Mouse (Mus musculus) heart, adult 2 months (tissue): Measurements from ENCODE around the gene Nsg1. TPM values are rescaled to one million over a fixed set of nuclear protein-coding genes. Genes with fewer than 3 reads are reported as not detected.

Source experiments
- DNase-seq, 2 experiments: peaks; one replicate each; pipeline ENCODE4 v3.0.0; 2021
- H3K27ac ChIP-seq: fragments of 200-600 bp; 2 replicates; pipeline ENCODE4 v1.8.1; 2022
- H3K27me3 ChIP-seq: fragments of 200-500 bp; 2 replicates; pipeline ENCODE4 v1.6.1; 2012; ENCODE audit warnings: mild to moderate bottlenecking, low read length, inconsistent platforms, mixed read lengths; ENCODE audit not compliant: control insufficient read depth, insufficient read depth
- H3K36me3 ChIP-seq: fragments of 200-500 bp; 2 replicates; pipeline ENCODE4 v1.6.1; 2012; ENCODE audit warnings: low read length, inconsistent platforms; ENCODE audit not compliant: control insufficient read depth, insufficient read depth
- H3K4me1 ChIP-seq: fragments of 200-500 bp; 2 replicates; pipeline ENCODE4 v1.6.1; 2011; ENCODE audit warnings: low read length; ENCODE audit not compliant: control insufficient read depth, insufficient read depth
- H3K4me3 ChIP-seq: fragments of 200-600 bp; 2 replicates; pipeline ENCODE4 v1.8.1; 2022
- H3K79me2 ChIP-seq: fragments of 200-500 bp; replicated peaks from 2 replicates; pipeline ENCODE4 v1.6.1; 2012; ENCODE audit warnings: mild to moderate bottlenecking, inconsistent platforms, low read length, moderate library complexity, mixed read lengths; ENCODE audit not compliant: control insufficient read depth, insufficient read depth
- H3K9ac ChIP-seq: fragments of 200-500 bp; 2 replicates; pipeline ENCODE4 v1.6.1; 2012; ENCODE audit warnings: low read depth, mild to moderate bottlenecking, control low read depth, inconsistent platforms, low read length, mixed read lengths
- CTCF ChIP-seq: fragments of 200-600 bp; IDR thresholded peaks from 2 replicates; pipeline ENCODE4 v1.8.1; 2022; ENCODE audit warnings: antibody characterized with exemption, mild to moderate bottlenecking, moderate library complexity
- EP300 ChIP-seq: fragments of 200-500 bp; IDR thresholded peaks from 2 replicates; pipeline ENCODE4 v1.6.1; 2011; ENCODE audit warnings: low read depth, low read length, control low read depth; ENCODE audit not compliant: insufficient read depth
- POLR2A ChIP-seq: fragments of 200-500 bp; IDR thresholded peaks from 2 replicates; pipeline ENCODE4 v1.6.1; 2011; ENCODE audit warnings: mild to moderate bottlenecking, low read depth, low read length, control low read depth; ENCODE audit not compliant: insufficient read depth
- WGBS: fragments of 180-500 bp; shearing (Covaris S2); methylation state at CpG from one replicate; pipeline ENCODE4 v1.1.7; 2018; 5-methylcytosine and 5-hydroxymethylcytosine counted together
- intact Hi-C: fragments of 180-260 bp; cut with DNase I; formaldehyde crosslinking; loops from one replicate; pipeline ENCODE4 v1.15.1; 2025
- polyA plus RNA-seq: library from polyadenylated mRNA; depleted of rRNA; stranded (reverse); fragments of >200 nt; gene quantifications from 2 replicates; pipeline ENCODE4 v1.2.3, GENCODE M21; 2012
- total RNA-seq, 2 experiments: library from RNA; stranded (reverse); gene quantifications; 2 replicates each; pipeline ENCODE4 v1.2.3; 2021

Gene Nsg1
- total and polyA plus RNA-seq, 3 experiments, result 6.8 to 12.5 (median 7.8) TPM

DNA sequence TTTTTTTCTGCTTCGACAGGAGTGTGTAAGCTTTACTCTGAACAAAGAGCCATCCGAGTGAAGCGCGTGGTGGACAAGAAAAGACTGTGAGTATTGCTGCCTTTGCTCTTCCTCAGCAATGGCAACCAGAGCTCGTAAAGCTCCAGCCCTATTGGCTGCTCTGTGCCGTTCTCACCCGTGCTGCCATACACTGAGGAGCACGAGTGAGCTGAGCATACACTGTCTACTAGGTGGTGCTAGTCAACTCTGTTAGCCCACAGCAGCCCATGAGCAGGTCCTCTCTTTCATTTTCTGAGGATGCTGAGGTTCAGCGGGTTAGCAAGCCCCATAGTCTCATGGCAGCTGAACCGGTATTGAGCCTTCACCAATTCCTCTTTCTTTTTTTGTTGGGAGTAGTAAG, 52.9 kb downstream of the Nsg1 start:
- 93% methylated on average over 10 of the region's 10 CpGs for whole genome bisulfite sequencing
- H3K27ac ChIP-seq, result no peak overlapping the region
- H3K4me3 ChIP-seq, result no peak overlapping the region
- no peak overlapping the region for H3K9ac ChIP-seq
- no peaks in the 10 kb centered on the region for H3K36me3 ChIP-seq
- intact Hi-C loops, result no loop called here
- H3K79me2 ChIP-seq, result no peaks in the 10 kb centered on the region
- no peak for TF ChIP-seq CTCF
- TF ChIP-seq EP300, result no peak
- TF ChIP-seq POLR2A, result no peak
- no peaks in the 10 kb centered on the region for H3K27me3 ChIP-seq
- no peak for DNase-seq
- no peaks in the 10 kb centered on the region for H3K4me1 ChIP-seq

DNA sequence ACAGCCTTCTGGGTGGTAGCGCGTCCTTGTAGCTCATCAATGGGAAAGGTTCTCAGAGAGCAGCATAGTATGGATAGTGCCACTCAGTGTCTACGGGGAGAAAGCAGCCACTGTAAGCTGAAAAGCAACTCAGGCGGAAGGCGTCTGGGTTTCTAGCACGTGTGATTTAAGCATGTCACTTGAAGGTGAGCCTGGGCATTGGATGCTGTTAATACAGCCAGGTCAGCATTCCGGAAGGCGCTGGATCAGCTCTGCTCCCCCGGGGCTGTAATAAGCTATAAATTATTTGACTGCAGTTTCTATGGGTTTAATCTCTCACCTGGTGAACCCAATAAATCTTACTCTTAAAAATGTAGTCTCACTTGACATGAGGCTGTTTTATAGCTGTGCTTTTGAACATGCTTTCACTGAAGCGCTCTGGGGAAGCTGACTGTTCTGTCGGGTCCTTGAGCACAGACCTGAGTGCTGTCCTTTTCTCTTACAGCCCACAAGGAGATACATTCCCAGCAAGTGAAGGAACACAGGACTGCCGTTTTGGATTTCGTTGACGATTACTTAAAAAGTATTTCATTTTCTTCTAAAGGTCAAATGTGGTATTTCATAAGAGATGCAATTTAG, 53.5 kb downstream of the Nsg1 start:
- H3K27me3 ChIP-seq, result no peaks in the 10 kb centered on the region
- intact Hi-C loops, result no loop called here
- H3K4me3 ChIP-seq, result no peak overlapping the region
- TF ChIP-seq CTCF, result no peak
- no peak for TF ChIP-seq POLR2A
- TF ChIP-seq EP300, result no peak
- no peak for DNase-seq
- H3K4me1 ChIP-seq, result no peaks in the 10 kb centered on the region
- H3K36me3 ChIP-seq, result no peaks in the 10 kb centered on the region
- no peak overlapping the region for H3K9ac ChIP-seq
- 95% methylated on average over 14 of the region's 14 CpGs for WGBS
- H3K79me2 ChIP-seq, result no peaks in the 10 kb centered on the region
- no peak overlapping the region for H3K27ac ChIP-seq

DNA sequence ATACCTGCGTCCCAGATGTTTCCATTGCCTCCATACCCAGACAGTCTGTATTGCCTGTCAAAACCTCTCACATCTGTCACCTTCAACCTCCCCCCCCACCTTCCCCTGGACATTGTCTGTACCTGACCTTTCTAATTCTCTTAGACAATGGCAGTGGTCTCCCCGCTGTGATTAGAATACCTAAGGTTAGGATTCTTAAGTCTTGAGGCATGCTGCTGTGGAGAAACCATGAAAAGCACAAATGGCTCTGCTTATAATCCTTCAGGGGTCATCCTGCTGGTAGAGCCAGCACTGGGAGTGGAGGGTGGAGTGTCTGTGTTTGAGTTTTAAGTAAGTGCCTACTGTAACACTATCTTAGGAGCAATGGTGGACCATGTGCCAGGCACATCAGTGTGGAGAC, 56.8 kb downstream of the Nsg1 start:
- TF ChIP-seq EP300, result no peak
- TF ChIP-seq POLR2A, result no peak
- no peak for TF ChIP-seq CTCF
- Histone ChIP-seq H3K4me3 (no peak overlapping the region), H3K27ac (no peak overlapping the region), H3K79me2 (no peaks in the 10 kb centered on the region), H3K27me3 (no peaks in the 10 kb centered on the region), H3K36me3 (no peaks in the 10 kb centered on the region), H3K4me1 (no peaks in the 10 kb centered on the region), H3K9ac (no peak overlapping the region)
- 89% methylated on average over 2 of the region's 2 CpGs for WGBS
- intact Hi-C loops, result no loop called here
- DNase-seq, result no peak

DNA sequence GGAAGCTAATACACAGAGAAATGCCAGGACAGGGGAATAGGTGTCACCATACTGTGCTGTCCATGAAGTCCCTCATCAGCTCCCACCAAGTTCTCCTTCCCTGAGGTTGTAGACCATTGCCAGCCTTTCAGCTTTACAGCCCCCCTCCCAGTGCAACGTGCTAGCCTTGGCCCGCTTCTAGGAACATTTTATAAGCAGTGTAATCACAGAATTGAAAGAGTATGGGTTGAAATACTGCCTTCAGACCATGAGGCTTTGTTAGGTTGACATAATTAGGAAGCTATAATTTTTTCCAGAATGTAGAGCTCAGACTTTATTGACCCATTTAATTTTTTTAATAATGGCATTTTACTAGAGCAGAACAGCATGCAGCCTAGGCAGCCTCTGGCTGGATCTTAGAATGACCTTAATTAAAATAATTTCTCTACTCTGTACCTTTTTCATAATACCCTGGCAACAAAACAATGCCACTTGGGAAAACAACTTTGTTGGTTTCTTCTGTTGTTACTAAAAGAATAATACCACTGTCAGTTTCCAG, 60.5 kb downstream of the Nsg1 start:
- Histone ChIP-seq H3K9ac (no peak overlapping the region), H3K27me3 (no peaks in the 10 kb centered on the region), H3K79me2 (no peaks in the 10 kb centered on the region), H3K4me3 (no peak overlapping the region), H3K27ac (no peak overlapping the region), H3K36me3 (no peaks in the 10 kb centered on the region), H3K4me1 (no peaks in the 10 kb centered on the region)
- intact Hi-C loops, result loop anchor here (5.0 kb wide), 1 partner anchor 98 kb away; no protein-coding TSS in a partner anchor
- TF ChIP-seq CTCF (no peak), EP300 (no peak), POLR2A (no peak)
- DNase-seq, result no peak
- WGBS, result 93% methylated on average over 2 of the region's 2 CpGs

DNA sequence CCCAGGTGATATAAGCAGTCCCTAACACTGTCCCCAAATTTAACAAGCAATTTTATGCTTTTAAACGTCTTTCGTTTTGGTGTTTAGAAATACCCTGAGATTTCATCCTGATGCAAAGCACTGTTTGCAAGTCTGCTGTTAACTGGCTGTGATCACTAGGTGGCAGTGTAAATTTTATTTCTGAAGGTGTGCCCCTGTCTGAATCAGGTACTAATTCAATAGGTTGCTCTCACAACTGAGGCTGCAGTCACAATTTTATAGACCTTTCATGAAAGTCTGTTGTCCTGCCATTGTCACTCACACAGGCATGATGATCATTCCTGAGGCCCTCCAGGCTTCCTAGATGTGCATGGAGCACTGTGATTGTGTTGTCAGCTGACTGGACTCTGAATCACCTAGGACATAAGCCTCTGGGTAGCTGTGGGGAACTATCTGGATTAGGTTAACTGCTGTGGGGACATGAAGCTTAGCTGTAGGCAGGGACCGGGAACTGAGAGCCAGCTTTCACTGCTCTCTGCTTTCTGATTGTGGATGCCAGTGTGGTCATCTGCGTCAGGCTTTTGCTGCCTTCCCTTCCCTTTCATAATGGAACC, 62.1 kb downstream of the Nsg1 start:
- TF ChIP-seq CTCF (peak; percentile 57), POLR2A (no peak)
- no peak overlapping the region for H3K27ac ChIP-seq
- no peak overlapping the region for H3K4me3 ChIP-seq
- H3K79me2 ChIP-seq, result no peaks in the 10 kb centered on the region
- H3K36me3 ChIP-seq, result no peaks in the 10 kb centered on the region
- no peak for DNase-seq
- H3K9ac ChIP-seq, result no peak overlapping the region
- WGBS, result 76% methylated on average over 4 of the region's 4 CpGs
- intact Hi-C loops, result loop anchor here (5.0 kb wide), 1 partner anchor 100 kb away; no protein-coding TSS in a partner anchor
- H3K4me1 ChIP-seq, result no peaks in the 10 kb centered on the region
- H3K27me3 ChIP-seq, result no peaks in the 10 kb centered on the region

DNA sequence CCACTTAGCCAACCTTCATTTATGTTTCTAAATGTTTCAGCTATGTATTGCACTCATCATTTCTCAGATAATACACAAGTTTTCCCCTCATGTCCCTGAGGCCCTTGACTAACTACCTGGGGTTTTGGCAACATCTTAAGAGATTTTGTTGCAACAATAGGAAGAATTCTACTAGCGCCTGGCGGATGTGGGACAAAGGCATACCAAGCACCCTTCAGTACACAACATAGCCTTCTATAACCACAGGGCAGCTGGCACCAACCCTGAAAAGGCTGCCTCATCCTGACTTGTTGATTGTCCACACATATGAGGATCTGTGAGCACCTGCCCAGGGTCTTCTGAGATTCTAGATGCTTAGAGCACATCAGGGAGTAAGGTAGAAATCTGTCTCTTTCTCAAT, 65.4 kb downstream of the Nsg1 start:
- H3K4me3 ChIP-seq, result no peak overlapping the region
- H3K27ac ChIP-seq, result no peak overlapping the region
- no peak for DNase-seq
- no peaks in the 10 kb centered on the region for H3K27me3 ChIP-seq
- intact Hi-C loops, result loop anchor here (5.0 kb wide), 1 partner anchor 272 kb away; the partner anchor contains the start of gene Msx1
- no peak overlapping the region for H3K9ac ChIP-seq
- no peaks in the 10 kb centered on the region for H3K79me2 ChIP-seq
- H3K36me3 ChIP-seq, result no peaks in the 10 kb centered on the region
- no peaks in the 10 kb centered on the region; the same call in 1 of the 2 replicates for H3K4me1 ChIP-seq
- 97% methylated on average over 2 of the region's 2 CpGs for WGBS
- TF ChIP-seq POLR2A (no peak), CTCF (no peak), EP300 (no peak)
